Comparison of ENCODE assay signal across 21 mouse cellular contexts in genomic region chr7:117672121-117672591, GRCm38 (mm10).
A peak's percentile ranks its signal among the peaks of the same experiment; 100 is the strongest.
DNase-seq lines count a peak whose midpoint lies in the region; ATAC-seq and TF ChIP-seq lines count a peak whose summit lies in the region.
"Had no signal": no experiment of that assay in that cellular context is flagged by ENCODE, and none has a peak within 500 bp of the region (broad histone marks: within the 10 kb centered on the region; RNA-seq: fewer than 3 reads in every experiment).

No protein-coding gene starts in this region.

- no peak overlapping the region for H3K4me2 ChIP-seq in forebrain, postnatal 0 days (ENCODE audit: low read depth)
- H3K4me2 ChIP-seq in lung, postnatal 0 days (replicated peaks; ENCODE audit: low read depth, low read length): no peak overlapping the region
- H3K4me2 ChIP-seq: embryonic facial prominence, embryonic 15.5 days; heart, embryonic 15.5 days; hindbrain, embryonic 13.5 days; liver, embryonic 13.5 days; midbrain, embryonic 12.5 days had no signal

- no peak overlapping the region for H3K4me3 ChIP-seq in forebrain, postnatal 0 days (ENCODE audit: low read depth, low read length)
- no peak overlapping the region for H3K4me3 ChIP-seq in lung, postnatal 0 days (ENCODE audit: low read depth, low read length)
- H3K4me3 ChIP-seq: embryonic facial prominence, embryonic 15.5 days; heart, embryonic 15.5 days; hindbrain, embryonic 13.5 days; limb, embryonic 10.5 days; liver, embryonic 13.5 days; midbrain, embryonic 12.5 days; myocyte had no signal

- H3K36me3 ChIP-seq in forebrain, postnatal 0 days (ENCODE audit: insufficient read depth): peaks cover 5% of the 10 kb centered on the region; the same call in 1 of the 2 replicates
- no peaks in the 10 kb centered on the region for H3K36me3 ChIP-seq in lung, postnatal 0 days (ENCODE audit: insufficient read depth, low read length)
- H3K36me3 ChIP-seq: heart, embryonic 15.5 days; limb, embryonic 10.5 days; liver, embryonic 13.5 days had no signal

- peak; percentile 52 for DNase-seq in layer of hippocampus, adult 11-12 months (ENCODE audit: low spot score)
- no peak for DNase-seq in layer of hippocampus, postnatal 10 days (ENCODE audit: low spot score in 2 of 2)
- peak; percentile 66 for DNase-seq in forebrain, postnatal 0 days
- DNase-seq in left cerebral cortex, adult 18-20 months (ENCODE audit: low spot score in 2 of 2): peak; percentile 61 to 81
- DNase-seq in right cerebral cortex, postnatal 14 days: peak; percentile 44
- no peak for DNase-seq in adrenal gland, postnatal 10 days
- no peak for DNase-seq in lung, adult 18-20 months
- no peak for DNase-seq in lung, postnatal 0 days (ENCODE audit: low spot score)
- DNase-seq: B cell, adult 2 months; cerebellum, adult 8-10 months; kidney, postnatal 10 days; liver, embryonic 13.5 days; lung, postnatal 36 days had no signal

- no peak for TF ChIP-seq EP300 in lung, postnatal 0 days (IDR thresholded peaks at IDR 0.05)

- no peaks in the 10 kb centered on the region for H3K27me3 ChIP-seq in forebrain, postnatal 0 days (ENCODE audit: insufficient read depth, low read length)
- H3K27me3 ChIP-seq in lung, postnatal 0 days (replicated peaks; ENCODE audit: insufficient read depth, low read length): no peaks in the 10 kb centered on the region
- H3K27me3 ChIP-seq: embryonic facial prominence, embryonic 15.5 days; heart, embryonic 15.5 days; hindbrain, embryonic 13.5 days; liver, embryonic 13.5 days; midbrain, embryonic 12.5 days; Patski had no signal

- WGBS in forebrain, postnatal 0 days: 66% methylated on average over 7 of the region's 7 CpGs
- 87% methylated on average over 7 of the region's 7 CpGs for WGBS in lung, postnatal 0 days

- peak; percentile 66 for ATAC-seq in forebrain, postnatal 0 days
- ATAC-seq in lung, postnatal 0 days: no peak
- ATAC-seq: intestine, postnatal 0 days; Patski had no signal

- no peak for TF ChIP-seq CTCF in forebrain, postnatal 0 days (IDR thresholded peaks at IDR 0.05; ENCODE audit: low read depth)
- no peak for TF ChIP-seq CTCF in lung, postnatal 0 days (IDR thresholded peaks at IDR 0.05)

- H3K27ac ChIP-seq in forebrain, postnatal 0 days (ENCODE audit: low read depth, low read length): peak overlapping the region; percentile 59; the same call in 1 of the 2 replicates
- no peak overlapping the region for H3K27ac ChIP-seq in lung, postnatal 0 days (ENCODE audit: low read length)
- H3K27ac ChIP-seq: embryonic facial prominence, embryonic 15.5 days; heart, embryonic 15.5 days; hindbrain, embryonic 13.5 days; limb, embryonic 10.5 days; liver, embryonic 13.5 days; midbrain, embryonic 12.5 days had no signal

- H3K9ac ChIP-seq in forebrain, postnatal 0 days: no peak overlapping the region
- H3K9ac ChIP-seq in lung, postnatal 0 days (replicated peaks; ENCODE audit: low read depth): no peak overlapping the region
- H3K9ac ChIP-seq: embryonic facial prominence, embryonic 15.5 days; heart, embryonic 15.5 days; hindbrain, embryonic 13.5 days; liver, embryonic 13.5 days; midbrain, embryonic 12.5 days had no signal

- no peaks in the 10 kb centered on the region for H3K4me1 ChIP-seq in forebrain, postnatal 0 days (ENCODE audit: insufficient read depth)
- H3K4me1 ChIP-seq in lung, postnatal 0 days (ENCODE audit: insufficient read depth, low read depth, low read length): no peaks in the 10 kb centered on the region
- H3K4me1 ChIP-seq: embryonic facial prominence, embryonic 15.5 days; heart, embryonic 15.5 days; hindbrain, embryonic 13.5 days; limb, embryonic 10.5 days; liver, embryonic 13.5 days; midbrain, embryonic 12.5 days had no signal

- no peaks in the 10 kb centered on the region for H3K9me3 ChIP-seq in forebrain, postnatal 0 days (ENCODE audit: low read length)
- no peaks in the 10 kb centered on the region for H3K9me3 ChIP-seq in lung, postnatal 0 days (ENCODE audit: low read length)
- H3K9me3 ChIP-seq: embryonic facial prominence, embryonic 15.5 days; heart, embryonic 15.5 days; hindbrain, embryonic 13.5 days; limb, embryonic 10.5 days; liver, embryonic 13.5 days; midbrain, embryonic 12.5 days had no signal

Comparison
In these comparisons a context has a peak if more than half of its experiments do, and no peak if none do; other contexts are left out.
1. DNase-seq: peak in layer of hippocampus, adult 11-12 months (single experiment), forebrain, postnatal 0 days (single experiment), left cerebral cortex, adult 18-20 months (2 of 2) and right cerebral cortex, postnatal 14 days (single experiment); none in layer of hippocampus, postnatal 10 days (0 of 2), adrenal gland, postnatal 10 days (single experiment), lung, adult 18-20 months (0 of 2) and lung, postnatal 0 days (single experiment).